Mouse (Mus musculus) ES-Bruce4 (cell line): Measurements from ENCODE around the gene Ushbp1.

Experiments used
- CTCF ChIP-seq: IDR thresholded peaks from one replicate; pipeline ENCODE4 v1.8.1; 2011; ENCODE audit warnings: low read depth, low read length
- POLR2A ChIP-seq: IDR thresholded peaks from one replicate; pipeline ENCODE4 v1.8.1; 2011; ENCODE audit warnings: low read length; ENCODE audit not compliant: insufficient read depth

GRCm38 (mm10) chr8:71370711-71371235 is 24.8 kb downstream of the Ushbp1 start:
- no peak for TF ChIP-seq POLR2A
- TF ChIP-seq CTCF = no peak
